In the genomic region with DNA sequence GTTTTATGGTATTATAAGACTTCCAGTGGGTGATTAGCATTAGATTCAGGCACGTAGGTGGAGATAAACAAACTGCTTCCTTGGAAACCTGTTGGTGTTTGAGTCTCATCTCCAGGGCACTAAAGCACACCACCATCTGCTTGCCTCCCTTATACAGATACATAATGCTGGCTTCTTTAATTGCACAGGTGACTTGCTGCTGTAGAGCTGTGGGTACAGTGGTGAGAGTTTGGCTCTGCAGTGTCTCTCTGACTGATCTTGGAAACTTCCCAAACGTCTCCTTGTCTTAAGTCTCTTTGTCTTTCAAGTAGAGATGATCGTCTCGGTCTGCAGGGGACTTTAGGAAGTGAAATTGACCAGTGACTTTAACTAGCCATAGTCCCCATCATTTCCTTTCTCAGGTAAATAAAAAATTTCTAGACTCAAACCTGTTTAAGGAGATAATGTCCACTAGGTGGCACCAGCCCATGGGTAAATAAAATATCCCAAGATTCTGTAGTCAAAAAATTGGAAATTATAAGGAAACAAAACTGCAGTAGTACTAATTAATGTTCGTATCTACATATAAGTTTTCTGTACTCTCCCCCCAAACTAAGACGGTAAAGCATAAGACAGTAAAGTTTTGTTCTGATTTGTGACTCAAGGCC, we compare ENCODE assay signal across 1 mouse cellular context.
A peak's percentile ranks its signal among the peaks of the same experiment; 100 is the strongest.
TF ChIP-seq lines count a peak whose summit lies in the region.

No protein-coding gene starts in this region.

TF ChIP-seq in MEL, 35 proteins besides CTCF, POLR2A, EP300 and RAD21:
- TF ChIP-seq TAL1 (IDR thresholded peaks at IDR 0.05; ENCODE audit: low read length) (no peak), JUND (IDR thresholded peaks at IDR 0.05; ENCODE audit: low read depth, low read length) (no peak), BHLHE40 (IDR thresholded peaks at IDR 0.05; ENCODE audit: borderline replicate concordance, low read depth, low read length) (no peak), SMC3 (IDR thresholded peaks at IDR 0.05; ENCODE audit: low read depth, low read length) (peak; percentile 89), ZC3H11A (IDR thresholded peaks at IDR 0.05; ENCODE audit: low read depth, low read length) (peak; percentile 93), POLR2AphosphoS2 (IDR thresholded peaks at IDR 0.05; ENCODE audit: low read length) (no peak), E2F4 (IDR thresholded peaks at IDR 0.05; ENCODE audit: borderline replicate concordance, low read depth, low read length) (no peak), SIN3A (IDR thresholded peaks at IDR 0.05; ENCODE audit: low read length) (0 out of 2 replicates have a peak, but pooled peaks have one; percentile 35)
